Mouse (Mus musculus): ENCODE measurements around the gene Fbf1.

- TF ChIP-seq POLR2A (IDR thresholded peaks at IDR 0.05; ENCODE audit: low read depth, low read length) (no peak), CTCF (conservative IDR thresholded peaks at IDR 0.05; ENCODE audit: insufficient read depth, insufficient read length, low read depth, low read length) (no peak)
These were observed 37.9 kb downstream of the Fbf1 start for GRCm38 (mm10) chr11:116129993-116130487.

Data from kidney, adult 2 months (tissue).